Mouse (Mus musculus): ENCODE data around the gene Gm10382. TPM values are rescaled to one million over a fixed set of nuclear protein-coding genes. Genes with fewer than 3 reads are reported as not detected.

Gm10382 gene
- polyA plus RNA-seq, 1 experiment from 2014 or later: 0.28 TPM

GRCm38 (mm10) chr5:125351057-125351456 lies 38.1 kb upstream of the Gm10382 start:
- no peak overlapping the region for H3K4me3 ChIP-seq (ENCODE audit: low read depth, low read length)
- 82% methylated on average over 8 of the region's 8 CpGs for WGBS
- DNase-seq (ENCODE audit: low spot score): no peak
- H3K9ac ChIP-seq (ENCODE audit: low read length): no peak overlapping the region
- H3K36me3 ChIP-seq (ENCODE audit: control insufficient read depth, insufficient read depth, low read length): no peaks in the 10 kb centered on the region
- no peak overlapping the region for H3K27ac ChIP-seq (replicated peaks; ENCODE audit: low read depth, low read length)
- H3K4me1 ChIP-seq (ENCODE audit: control insufficient read depth, insufficient read depth, low read length): no peaks in the 10 kb centered on the region
- H3K9me3 ChIP-seq (ENCODE audit: control insufficient read depth, low read length): no peaks in the 10 kb centered on the region
- H3K4me2 ChIP-seq (ENCODE audit: low read depth, severe bottlenecking): no peak overlapping the region
- ATAC-seq (ENCODE audit: insufficient number of reproducible peaks, low FRiP score, low TSS enrichment, low read depth): no peak
- no peaks in the 10 kb centered on the region for H3K27me3 ChIP-seq (ENCODE audit: control insufficient read depth, insufficient read depth, low read length)

- ATAC-seq (ENCODE audit: insufficient number of reproducible peaks, low FRiP score, low TSS enrichment, low read depth) (no peak), DNase-seq (ENCODE audit: low spot score) (no peak)
- Histone ChIP-seq H3K9ac (ENCODE audit: low read length) (no peak overlapping the region), H3K4me2 (ENCODE audit: low read depth, severe bottlenecking) (no peak overlapping the region), H3K9me3 (ENCODE audit: control insufficient read depth, low read length) (no peaks in the 10 kb centered on the region), H3K27ac (replicated peaks; ENCODE audit: low read depth, low read length) (no peak overlapping the region), H3K27me3 (ENCODE audit: control insufficient read depth, insufficient read depth, low read length) (no peaks in the 10 kb centered on the region), H3K4me3 (ENCODE audit: low read depth, low read length) (no peak overlapping the region), H3K4me1 (ENCODE audit: control insufficient read depth, insufficient read depth, low read length) (no peaks in the 10 kb centered on the region), H3K36me3 (ENCODE audit: control insufficient read depth, insufficient read depth, low read length) (no peaks in the 10 kb centered on the region)
- 94% methylated on average over 5 of the region's 5 CpGs for WGBS
Measured at GRCm38 (mm10) chr5:125351939-125352338, 37.2 kb upstream of the Gm10382 start.

- Histone ChIP-seq H3K4me1 (ENCODE audit: control insufficient read depth, insufficient read depth, low read length) (no peaks in the 10 kb centered on the region), H3K27ac (replicated peaks; ENCODE audit: low read depth, low read length) (no peak overlapping the region), H3K4me2 (ENCODE audit: low read depth, severe bottlenecking) (no peak overlapping the region), H3K36me3 (ENCODE audit: control insufficient read depth, insufficient read depth, low read length) (no peaks in the 10 kb centered on the region), H3K9ac (ENCODE audit: low read length) (no peak overlapping the region), H3K27me3 (ENCODE audit: control insufficient read depth, insufficient read depth, low read length) (no peaks in the 10 kb centered on the region), H3K4me3 (ENCODE audit: low read depth, low read length) (no peak overlapping the region), H3K9me3 (ENCODE audit: control insufficient read depth, low read length) (no peaks in the 10 kb centered on the region)
- ATAC-seq (ENCODE audit: insufficient number of reproducible peaks, low FRiP score, low TSS enrichment, low read depth) (no peak), DNase-seq (ENCODE audit: low spot score) (no peak)
- 93% methylated on average over 5 of the region's 5 CpGs for WGBS
Measured at GRCm38 (mm10) chr5:125352781-125353294, 36.3 kb upstream of the Gm10382 start.

DNA sequence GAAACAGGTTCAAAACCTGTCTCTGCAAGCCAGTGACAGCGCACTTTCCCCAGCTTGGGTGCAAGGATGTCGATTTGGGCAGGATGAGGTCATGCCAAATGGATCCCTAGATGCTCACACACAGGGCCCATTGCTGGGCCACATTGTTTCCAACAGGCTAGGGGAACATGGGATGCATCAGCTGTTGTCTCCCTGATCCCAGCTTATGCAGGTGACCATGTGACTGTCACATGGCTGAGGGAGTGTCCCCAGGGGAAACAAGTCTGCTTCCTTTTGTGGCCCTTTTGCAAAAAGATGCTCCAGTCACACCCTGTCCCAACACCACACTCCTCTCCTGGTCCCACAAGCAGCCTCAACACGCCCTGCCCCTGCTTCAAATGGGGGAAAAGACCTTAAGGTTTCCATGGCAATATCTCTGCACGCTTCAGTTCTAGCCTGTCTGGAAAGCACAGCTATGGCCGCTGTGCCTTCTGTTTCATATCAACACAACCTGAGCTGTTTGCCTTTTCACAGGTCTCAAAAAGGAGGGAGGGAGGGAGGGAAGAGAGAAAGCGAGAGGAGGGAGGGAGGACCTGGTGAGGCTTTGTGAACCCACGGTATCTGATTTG lies 34.1 kb upstream of the Gm10382 start:
- H3K36me3 ChIP-seq (ENCODE audit: control insufficient read depth, insufficient read depth, low read length): no peaks in the 10 kb centered on the region
- no peak overlapping the region for H3K9ac ChIP-seq (ENCODE audit: low read length)
- no peaks in the 10 kb centered on the region for H3K4me1 ChIP-seq (ENCODE audit: control insufficient read depth, insufficient read depth, low read length)
- no peaks in the 10 kb centered on the region for H3K9me3 ChIP-seq (ENCODE audit: control insufficient read depth, low read length)
- 56% methylated on average over 7 of the region's 7 CpGs for WGBS
- no peak overlapping the region for H3K27ac ChIP-seq (replicated peaks; ENCODE audit: low read depth, low read length)
- no peak for DNase-seq (ENCODE audit: low spot score)
- H3K4me2 ChIP-seq (ENCODE audit: low read depth, severe bottlenecking): no peak overlapping the region
- H3K27me3 ChIP-seq (ENCODE audit: control insufficient read depth, insufficient read depth, low read length): no peaks in the 10 kb centered on the region
- H3K4me3 ChIP-seq (ENCODE audit: low read depth, low read length): no peak overlapping the region
- 0 out of 2 replicates have a peak, but pooled peaks have one; percentile 26 for ATAC-seq (ENCODE audit: insufficient number of reproducible peaks, low FRiP score, low TSS enrichment, low read depth)

DNA sequence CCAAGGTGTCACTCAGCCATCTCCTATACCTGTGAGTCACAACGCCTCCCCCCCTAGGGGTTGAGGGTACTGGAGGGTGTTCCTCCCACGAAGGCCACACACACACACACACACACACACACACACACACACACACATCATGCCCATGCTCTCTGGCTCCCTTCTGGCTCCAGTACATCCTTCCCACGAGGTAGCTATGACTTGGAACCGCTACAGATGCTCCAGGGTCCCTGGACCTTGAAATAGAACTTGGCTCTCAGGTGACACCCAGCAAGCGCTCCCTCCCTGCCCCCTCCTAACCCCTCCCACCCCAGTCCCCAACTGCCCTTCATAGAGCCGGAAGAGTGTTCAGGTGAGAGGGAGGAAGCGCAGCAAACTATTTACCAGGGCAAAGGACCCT lies 33.5 kb upstream of the Gm10382 start:
- ATAC-seq (ENCODE audit: insufficient number of reproducible peaks, low FRiP score, low TSS enrichment, low read depth) (no peak), DNase-seq (ENCODE audit: low spot score) (no peak)
- no peak overlapping the region for H3K27ac ChIP-seq (replicated peaks; ENCODE audit: low read depth, low read length)
- WGBS: 47% methylated on average over 7 of the region's 7 CpGs
- no peaks in the 10 kb centered on the region for H3K27me3 ChIP-seq (ENCODE audit: control insufficient read depth, insufficient read depth, low read length)
- no peaks in the 10 kb centered on the region for H3K9me3 ChIP-seq (ENCODE audit: control insufficient read depth, low read length)
- H3K4me1 ChIP-seq (ENCODE audit: control insufficient read depth, insufficient read depth, low read length): no peaks in the 10 kb centered on the region
- H3K36me3 ChIP-seq (ENCODE audit: control insufficient read depth, insufficient read depth, low read length): no peaks in the 10 kb centered on the region
- H3K4me3 ChIP-seq (ENCODE audit: low read depth, low read length): no peak overlapping the region
- no peak overlapping the region for H3K9ac ChIP-seq (ENCODE audit: low read length)
- H3K4me2 ChIP-seq (ENCODE audit: low read depth, severe bottlenecking): no peak overlapping the region

DNA sequence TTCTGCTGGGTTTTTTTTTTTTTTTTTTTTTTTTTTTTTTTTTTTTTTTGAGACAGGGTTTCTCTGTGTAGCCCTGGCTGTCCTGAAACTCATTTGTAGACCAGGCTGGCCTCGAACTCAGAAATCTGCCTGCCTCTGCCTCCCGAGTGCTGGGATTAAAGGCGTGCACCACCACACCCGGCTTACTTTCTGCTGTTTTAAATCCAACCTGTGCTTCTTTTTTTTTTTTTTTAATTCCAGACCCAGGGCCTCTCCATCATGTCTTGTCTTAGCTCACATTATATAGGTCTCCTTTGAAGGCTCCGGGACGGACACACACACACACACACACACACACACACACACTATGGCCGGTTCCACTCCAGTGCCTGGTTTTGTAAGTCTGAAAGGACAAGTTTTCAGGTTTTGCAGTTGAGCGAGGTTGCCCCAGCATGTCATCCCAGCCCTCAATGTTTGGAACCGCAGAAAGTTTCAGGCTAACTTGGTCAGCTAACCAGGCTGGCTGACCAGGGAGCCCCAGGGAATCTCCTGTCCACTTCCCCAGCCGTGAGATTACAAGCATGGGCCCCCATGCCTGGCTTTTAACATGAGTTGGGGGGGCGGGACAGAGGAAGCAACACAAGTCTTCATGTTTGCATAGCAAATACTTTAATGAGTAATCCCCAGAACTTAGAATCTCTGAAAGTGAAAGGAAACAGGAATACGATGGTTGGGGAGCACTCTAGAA lies 31.4 kb upstream of the Gm10382 start:
- DNase-seq (ENCODE audit: low spot score) (no peak), ATAC-seq (ENCODE audit: insufficient number of reproducible peaks, low FRiP score, low TSS enrichment, low read depth) (no peak)
- H3K4me2 ChIP-seq (ENCODE audit: low read depth, severe bottlenecking): no peak overlapping the region
- 86% methylated on average over 12 of the region's 12 CpGs for WGBS
- no peaks in the 10 kb centered on the region for H3K4me1 ChIP-seq (ENCODE audit: control insufficient read depth, insufficient read depth, low read length)
- no peaks in the 10 kb centered on the region for H3K36me3 ChIP-seq (ENCODE audit: control insufficient read depth, insufficient read depth, low read length)
- H3K9me3 ChIP-seq (ENCODE audit: control insufficient read depth, low read length): no peaks in the 10 kb centered on the region
- H3K27me3 ChIP-seq (ENCODE audit: control insufficient read depth, insufficient read depth, low read length): no peaks in the 10 kb centered on the region
- no peak overlapping the region for H3K27ac ChIP-seq (replicated peaks; ENCODE audit: low read depth, low read length)
- no peak overlapping the region for H3K4me3 ChIP-seq (ENCODE audit: low read depth, low read length)
- H3K9ac ChIP-seq (ENCODE audit: low read length): no peak overlapping the region

DNA sequence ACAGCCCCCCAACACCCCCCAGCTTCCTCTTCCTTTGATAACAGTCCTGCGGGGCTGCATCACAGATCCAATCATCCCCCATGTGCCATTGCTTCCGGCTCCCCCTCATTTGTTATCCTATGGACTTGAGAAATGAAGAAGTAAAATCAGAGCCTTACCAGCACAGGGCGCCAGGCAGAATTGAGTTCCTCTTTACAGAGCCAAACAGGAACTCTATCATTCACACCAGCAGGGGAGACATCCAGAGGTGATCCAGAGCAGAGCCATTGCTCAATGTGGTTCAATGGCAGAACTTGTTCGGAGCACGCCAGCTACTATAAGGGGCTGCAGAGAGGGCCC lies 30.9 kb upstream of the Gm10382 start:
- Histone ChIP-seq H3K9me3 (ENCODE audit: control insufficient read depth, low read length) (no peaks in the 10 kb centered on the region), H3K27ac (replicated peaks; ENCODE audit: low read depth, low read length) (no peak overlapping the region), H3K4me1 (ENCODE audit: control insufficient read depth, insufficient read depth, low read length) (no peaks in the 10 kb centered on the region), H3K27me3 (ENCODE audit: control insufficient read depth, insufficient read depth, low read length) (no peaks in the 10 kb centered on the region), H3K4me2 (ENCODE audit: low read depth, severe bottlenecking) (no peak overlapping the region), H3K36me3 (ENCODE audit: control insufficient read depth, insufficient read depth, low read length) (no peaks in the 10 kb centered on the region), H3K9ac (ENCODE audit: low read length) (no peak overlapping the region), H3K4me3 (ENCODE audit: low read depth, low read length) (no peak overlapping the region)
- WGBS: 87% methylated on average over 5 of the region's 5 CpGs
- DNase-seq (ENCODE audit: low spot score) (no peak), ATAC-seq (ENCODE audit: insufficient number of reproducible peaks, low FRiP score, low TSS enrichment, low read depth) (no peak)

GRCm38 (mm10) chr5:125360566-125360965 lies 28.6 kb upstream of the Gm10382 start:
- Histone ChIP-seq H3K4me2 (ENCODE audit: low read depth, severe bottlenecking) (no peak overlapping the region), H3K9ac (ENCODE audit: low read length) (no peak overlapping the region), H3K4me1 (ENCODE audit: control insufficient read depth, insufficient read depth, low read length) (no peaks in the 10 kb centered on the region), H3K9me3 (ENCODE audit: control insufficient read depth, low read length) (no peaks in the 10 kb centered on the region), H3K27me3 (ENCODE audit: control insufficient read depth, insufficient read depth, low read length) (no peaks in the 10 kb centered on the region), H3K27ac (replicated peaks; ENCODE audit: low read depth, low read length) (no peak overlapping the region), H3K36me3 (ENCODE audit: control insufficient read depth, insufficient read depth, low read length) (no peaks in the 10 kb centered on the region), H3K4me3 (ENCODE audit: low read depth, low read length) (no peak overlapping the region)
- ATAC-seq (ENCODE audit: insufficient number of reproducible peaks, low FRiP score, low TSS enrichment, low read depth): no peak
- no peak for DNase-seq (ENCODE audit: low spot score)
- 74% methylated on average over 9 of the region's 9 CpGs for WGBS
